Mouse (Mus musculus) liver, adult 2 months (tissue): ENCODE data around the gene Kif6.

Source experiments
- CTCF ChIP-seq: fragments of 200-500 bp; IDR thresholded peaks from 2 replicates; pipeline ENCODE4 v1.5.1; 2011; ENCODE audit warnings: low read depth, low read length, control low read depth
- POLR2A ChIP-seq: fragments of 200-500 bp; IDR thresholded peaks from 2 replicates; pipeline ENCODE4 v1.6.1; 2011; ENCODE audit warnings: low read length, control low read depth; ENCODE audit not compliant: insufficient read depth; ENCODE audit errors: extremely low read depth

- TF ChIP-seq CTCF (no peak), POLR2A (no peak)
Observed at GRCm38 (mm10) chr17:49690607-49691454, 75.9 kb downstream of the Kif6 start.
